ENCODE assay signal across 14 mouse cellular contexts in genomic region chr3:154385831-154386312, GRCm38 (mm10). TPM values are rescaled to one million over a fixed set of nuclear protein-coding genes. Genes with fewer than 3 reads are reported as not detected.
A peak's percentile ranks its signal among the peaks of the same experiment; 100 is the strongest.
DNase-seq lines count a peak whose midpoint lies in the region; ATAC-seq and TF ChIP-seq lines count a peak whose summit lies in the region.
"Had no signal": no experiment of that assay in that cellular context is flagged by ENCODE, and none has a peak within 500 bp of the region (broad histone marks: within the 10 kb centered on the region; RNA-seq: fewer than 3 reads in every experiment).

No protein-coding gene starts in this region.

- no peaks in the 10 kb centered on the region for H3K36me3 ChIP-seq in heart, embryonic 13.5 days
- no peaks in the 10 kb centered on the region for H3K36me3 ChIP-seq in heart, adult 2 months (ENCODE audit: control insufficient read depth, insufficient read depth, low read length)
- H3K36me3 ChIP-seq in forebrain, postnatal 0 days (ENCODE audit: insufficient read depth), result no peaks in the 10 kb centered on the region
- H3K36me3 ChIP-seq in midbrain, embryonic 14.5 days (ENCODE audit: control insufficient read depth, insufficient read depth, low read length), result no peaks in the 10 kb centered on the region
- no peaks in the 10 kb centered on the region for H3K36me3 ChIP-seq in thymus, adult 2 months (ENCODE audit: control insufficient read depth, insufficient read depth, low read length)
- H3K36me3 ChIP-seq: heart, embryonic 15.5 days; kidney, embryonic 15.5 days; liver, embryonic 12.5 days had no signal

- H3K27me3 ChIP-seq in heart, embryonic 13.5 days (replicated peaks), result peaks cover 18% of the 10 kb centered on the region; the same call in 1 of the 2 replicates
- no peaks in the 10 kb centered on the region for H3K27me3 ChIP-seq in heart, adult 2 months (ENCODE audit: control insufficient read depth, insufficient read depth, low read length)
- no peaks in the 10 kb centered on the region for H3K27me3 ChIP-seq in forebrain, postnatal 0 days (ENCODE audit: insufficient read depth, low read length)
- H3K27me3 ChIP-seq in midbrain, embryonic 14.5 days (ENCODE audit: control insufficient read depth, insufficient read depth, low read length), result no peaks in the 10 kb centered on the region
- H3K27me3 ChIP-seq in thymus, adult 2 months (ENCODE audit: control insufficient read depth, insufficient read depth, low read length), result no peaks in the 10 kb centered on the region
- H3K27me3 ChIP-seq: heart, embryonic 15.5 days had no signal

- H3K9ac ChIP-seq in heart, embryonic 13.5 days, result no peak overlapping the region
- no peak overlapping the region for H3K9ac ChIP-seq in heart, adult 2 months (ENCODE audit: low read depth, low read length)
- H3K9ac ChIP-seq in forebrain, postnatal 0 days, result no peak overlapping the region
- no peak overlapping the region for H3K9ac ChIP-seq in midbrain, embryonic 14.5 days (replicated peaks; ENCODE audit: low read length)
- H3K9ac ChIP-seq: heart, embryonic 15.5 days; kidney, embryonic 15.5 days; liver, embryonic 12.5 days had no signal

- H3K79me2 ChIP-seq in heart, adult 2 months (replicated peaks; ENCODE audit: control insufficient read depth, insufficient read depth, low read length), result no peaks in the 10 kb centered on the region

- H3K4me3 ChIP-seq in heart, embryonic 13.5 days, result no peak overlapping the region
- no peak overlapping the region for H3K4me3 ChIP-seq in heart, adult 2 months
- no peak overlapping the region for H3K4me3 ChIP-seq in forebrain, postnatal 0 days (ENCODE audit: low read depth, low read length)
- H3K4me3 ChIP-seq in midbrain, embryonic 14.5 days (replicated peaks; ENCODE audit: low read depth, low read length), result no peak overlapping the region
- H3K4me3 ChIP-seq in thymus, adult 2 months (ENCODE audit: control insufficient read depth, insufficient read depth, low read length), result no peak overlapping the region
- H3K4me3 ChIP-seq: heart, embryonic 15.5 days; kidney, embryonic 15.5 days; liver, embryonic 12.5 days had no signal

- TF ChIP-seq POLR2A in heart, adult 2 months (IDR thresholded peaks at IDR 0.05; ENCODE audit: insufficient read depth, low read depth, low read length), result no peak
- no peak for TF ChIP-seq POLR2A in thymus, adult 2 months (IDR thresholded peaks at IDR 0.05; ENCODE audit: control insufficient read depth, extremely low read depth, insufficient read depth, low read length, poor library complexity)

- H3K4me1 ChIP-seq in heart, embryonic 13.5 days, result peaks cover 8% of the 10 kb centered on the region
- no peaks in the 10 kb centered on the region for H3K4me1 ChIP-seq in heart, adult 2 months (ENCODE audit: control insufficient read depth, insufficient read depth, low read length)
- H3K4me1 ChIP-seq in forebrain, postnatal 0 days (ENCODE audit: insufficient read depth), result no peaks in the 10 kb centered on the region
- H3K4me1 ChIP-seq in midbrain, embryonic 14.5 days (ENCODE audit: control insufficient read depth, insufficient read depth, low read length), result peaks cover 22% of the 10 kb centered on the region; the same call in 1 of the 2 replicates
- H3K4me1 ChIP-seq in thymus, adult 2 months (replicated peaks; ENCODE audit: control insufficient read depth, insufficient read depth, low read length), result no peaks in the 10 kb centered on the region
- H3K4me1 ChIP-seq: heart, embryonic 15.5 days; kidney, embryonic 15.5 days; liver, embryonic 12.5 days had no signal

- no peak for TF ChIP-seq CTCF in heart, adult 2 months (IDR thresholded peaks at IDR 0.05)
- no peak for TF ChIP-seq CTCF in forebrain, postnatal 0 days (IDR thresholded peaks at IDR 0.05; ENCODE audit: low read depth)
- no peak for TF ChIP-seq CTCF in thymus, adult 2 months (IDR thresholded peaks at IDR 0.05; ENCODE audit: borderline replicate concordance, control insufficient read depth, extremely low read depth, insufficient read depth, low read length, poor library complexity)

- TF ChIP-seq EP300 in heart, adult 2 months (IDR thresholded peaks at IDR 0.05; ENCODE audit: insufficient read depth, low read depth, low read length), result no peak

- H3K9me3 ChIP-seq in heart, embryonic 13.5 days, result no peaks in the 10 kb centered on the region
- no peaks in the 10 kb centered on the region for H3K9me3 ChIP-seq in forebrain, postnatal 0 days (ENCODE audit: low read length)
- no peaks in the 10 kb centered on the region for H3K9me3 ChIP-seq in midbrain, embryonic 14.5 days (ENCODE audit: control insufficient read depth, low read length)
- H3K9me3 ChIP-seq: heart, embryonic 15.5 days; kidney, embryonic 15.5 days; liver, embryonic 12.5 days had no signal

- WGBS in heart, embryonic 13.5 days, result 19% methylated on average over 10 of the region's 10 CpGs
- 29% methylated on average over 10 of the region's 10 CpGs for WGBS in heart, adult 2 months
- 4% methylated on average over 10 of the region's 10 CpGs for WGBS in forebrain, postnatal 0 days
- WGBS in midbrain, embryonic 14.5 days, result 5% methylated on average over 10 of the region's 10 CpGs
- WGBS in thymus, adult 2 months, result 57% methylated on average over 10 of the region's 10 CpGs

- no peak overlapping the region for H3K27ac ChIP-seq in heart, embryonic 13.5 days (replicated peaks)
- H3K27ac ChIP-seq in heart, adult 2 months, result no peak overlapping the region
- no peak overlapping the region for H3K27ac ChIP-seq in forebrain, postnatal 0 days (ENCODE audit: low read depth, low read length)
- H3K27ac ChIP-seq in midbrain, embryonic 14.5 days (replicated peaks; ENCODE audit: low read depth, low read length), result no peak overlapping the region
- H3K27ac ChIP-seq in thymus, adult 2 months (ENCODE audit: control insufficient read depth, insufficient read depth, low read length), result no peak overlapping the region
- H3K27ac ChIP-seq: heart, embryonic 15.5 days; kidney, embryonic 15.5 days; liver, embryonic 12.5 days had no signal

- no peak for DNase-seq in heart, adult 2 months
- DNase-seq in embryo, embryonic 10.5 days (ENCODE audit: low spot score), result peak; percentile 57
- peak; percentile 46 for DNase-seq in forebrain, postnatal 0 days
- peak; percentile 77 for DNase-seq in midbrain, embryonic 14.5 days
- DNase-seq in B cell, adult 2 months, result no peak
- no peak for DNase-seq in thymus, adult 2 months
- DNase-seq: right cerebral cortex, postnatal 25 days had no signal

- ATAC-seq in heart, embryonic 13.5 days (ENCODE audit: extremely low read depth, insufficient number of reproducible peaks, low FRiP score, low TSS enrichment), result no peak
- ATAC-seq in forebrain, postnatal 0 days, result peak; percentile 78
- ATAC-seq in midbrain, embryonic 14.5 days (ENCODE audit: low FRiP score, low TSS enrichment), result peak; percentile 76
- no peak for ATAC-seq in erythroid progenitor cell, adult 5-6 weeks (replicated peaks; ENCODE audit: low FRiP score, poor library complexity, severe bottlenecking)
- ATAC-seq: liver, embryonic 12.5 days had no signal

- H3K4me2 ChIP-seq in heart, embryonic 13.5 days, result peak overlapping the region; percentile 17; the same call in 1 of the 2 replicates
- no peak overlapping the region for H3K4me2 ChIP-seq in forebrain, postnatal 0 days (ENCODE audit: low read depth)
- H3K4me2 ChIP-seq in midbrain, embryonic 14.5 days (ENCODE audit: low read length), result no peak overlapping the region
- H3K4me2 ChIP-seq: heart, embryonic 15.5 days; kidney, embryonic 15.5 days; liver, embryonic 12.5 days had no signal

- intact Hi-C loops in heart, adult 2 months (cut with DNase I), result no loop called here

RNA-seq across cellular contexts. Expression of gene Lhx8, which starts 55.4 kb away (rescaled TPM):
- polyA plus RNA-seq in heart, embryonic 13.5 days (2015; fragmentation: Nextera tagmentation; extraction: Ambion mirVana), result 0.11 and 0.18 TPM in 2 replicates
- total RNA-seq in heart, adult 2 months (2021), result not detected
- polyA plus RNA-seq in heart, adult 2 months (2012; rRNA removed), result 0.15 and 0.29 TPM in 2 replicates
- total RNA-seq in forebrain, postnatal 0 days (2014; rRNA removed), result 13.4 and 24.2 TPM in 2 replicates
- polyA plus RNA-seq in forebrain, postnatal 0 days (2015; fragmentation: Nextera tagmentation; extraction: Ambion mirVana), result 18.9 and 21.6 TPM in 2 replicates
- polyA plus RNA-seq in midbrain, embryonic 14.5 days (2014; fragmentation: Nextera tagmentation; extraction: Ambion mirVana), result 0.26 TPM in 1 of 2 replicates, not detected in the other
- total RNA-seq in erythroid progenitor cell, adult 5-6 weeks (2015; ENCODE audit: low replicate concordance), result not detected in 2 replicates
- not detected in 2 replicates for total RNA-seq in erythroid progenitor cell, adult 5-6 weeks (2017; ENCODE audit: low replicate concordance)
- 0.32 and 0.57 TPM in 2 replicates for polyA plus RNA-seq in thymus, adult 2 months (2012; rRNA removed)
- total RNA-seq: layer of hippocampus, postnatal 25 days had no signal
- polyA plus RNA-seq: kidney, embryonic 15.5 days; liver, embryonic 12.5 days; stomach, embryonic 16.5 days had no signal

Comparison
In these comparisons a context has a peak if more than half of its experiments do, and no peak if none do; other contexts are left out.
1. ATAC-seq: peak in forebrain, postnatal 0 days (single experiment) and midbrain, embryonic 14.5 days (single experiment); none in heart, embryonic 13.5 days (single experiment) and erythroid progenitor cell, adult 5-6 weeks (single experiment).
2. DNase-seq: peak in embryo, embryonic 10.5 days (single experiment), forebrain, postnatal 0 days (single experiment) and midbrain, embryonic 14.5 days (single experiment); none in heart, adult 2 months (0 of 2), B cell, adult 2 months (0 of 2) and thymus, adult 2 months (single experiment).
3. RNA of gene Lhx8, which starts 55.4 kb away (polyA plus RNA-seq): 18.9 to 21.6 TPM in forebrain, postnatal 0 days; 0.32 to 0.57 TPM in thymus, adult 2 months, 0.15 to 0.29 TPM in heart, adult 2 months, 0.26 TPM in midbrain, embryonic 14.5 days and 0.11 to 0.18 TPM in heart, embryonic 13.5 days; every median in the first group is over 10 times any median in the second.